Mouse (Mus musculus) bone marrow, adult 2 months (tissue): ENCODE results near the gene AC140267.1.

Experiments used
- CTCF ChIP-seq: fragments of 200-500 bp; IDR thresholded peaks from 2 replicates; pipeline ENCODE4 v1.5.1; 2011; ENCODE audit warnings: low read length, control low read depth; ENCODE audit not compliant: control insufficient read depth, insufficient read depth
- POLR2A ChIP-seq: fragments of 200-500 bp; IDR thresholded peaks from 2 replicates; pipeline ENCODE4 v1.6.1; 2011; ENCODE audit warnings: low read depth, mild to moderate bottlenecking, control low read depth, low read length, borderline replicate concordance; ENCODE audit not compliant: control insufficient read depth

- no peak for TF ChIP-seq POLR2A
- no peak for TF ChIP-seq CTCF
Observed at GRCm38 (mm10) chr15:80256242-80256641, 20.6 kb downstream of the AC140267.1 start.
